Mouse (Mus musculus): ENCODE measurements at regions not wholly inside any gene's neighbourhood (a gene's known extent, or its start where the extent isn't known, plus 50 kb on each side); places are given as distances from the start of the nearest gene placed in this dataset.

DNA sequence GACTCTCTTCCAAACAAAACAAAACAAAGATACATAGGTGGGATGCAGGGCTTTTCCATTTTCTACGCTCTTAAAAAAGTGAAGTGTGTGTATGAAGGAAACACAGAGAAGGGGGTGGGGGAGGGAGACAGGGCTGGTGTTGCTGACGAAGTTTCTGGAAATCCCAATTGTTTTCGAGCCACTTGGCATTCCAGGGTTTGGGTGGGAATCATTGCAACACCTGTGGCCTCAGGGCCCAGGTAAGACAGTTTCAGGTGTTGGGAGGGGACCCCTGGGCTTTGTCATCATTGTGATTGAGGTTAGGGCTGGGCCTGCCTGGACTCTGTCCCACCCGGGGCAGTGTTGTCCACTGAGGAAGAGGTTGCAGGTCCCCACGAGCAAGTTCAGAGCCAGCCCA lies 108.8 kb upstream of the Ccnd1 start:
- TF ChIP-seq POLR2A (IDR thresholded peaks at IDR 0.05; ENCODE audit: low read depth, low read length) = no peak
- TF ChIP-seq CTCF (IDR thresholded peaks at IDR 0.05; ENCODE audit: extremely low read depth, insufficient read depth, insufficient read length, insufficient replicate concordance) = no peak
